Mouse (Mus musculus) kidney, embryonic 14.5 days (tissue): ENCODE measurements around the gene Slc18a3. TPM values are rescaled to one million over a fixed set of nuclear protein-coding genes. Genes with fewer than 3 reads are reported as not detected.

Experiments
- ATAC-seq: fragments of 200-750 bp; cut with Nextera tagmentation; 2 replicates; pipeline ENCODE4 v1.8.0; 2017; ENCODE audit warnings: moderate number of reproducible peaks, mild to moderate bottlenecking, moderate TSS enrichment, moderate library complexity; ENCODE audit not compliant: low FRiP score, low TSS enrichment
- H3K27ac ChIP-seq: fragments of 300-500 bp; sonication (generic); 2 replicates; pipeline ENCODE4 v1.5.1; 2014; ENCODE audit warnings: low read depth, mild to moderate bottlenecking, low read length, moderate library complexity, mixed read lengths
- H3K27me3 ChIP-seq: fragments of 300-500 bp; sonication (generic); 2 replicates; pipeline ENCODE4 v1.6.1; 2014; ENCODE audit warnings: mild to moderate bottlenecking, low read length; ENCODE audit not compliant: control insufficient read depth, insufficient read depth
- H3K36me3 ChIP-seq: fragments of 300-500 bp; sonication (generic); 2 replicates; pipeline ENCODE4 v1.6.1; 2014; ENCODE audit warnings: low read length, mixed read lengths; ENCODE audit not compliant: control insufficient read depth, insufficient read depth
- H3K4me1 ChIP-seq: fragments of 300-500 bp; sonication (generic); 2 replicates; pipeline ENCODE4 v1.6.1; 2014; ENCODE audit warnings: low read length, mixed read lengths; ENCODE audit not compliant: control insufficient read depth, insufficient read depth
- H3K4me2 ChIP-seq: fragments of 300-500 bp; sonication (generic); replicated peaks from 2 replicates; pipeline ENCODE4 v1.6.1; 2014; ENCODE audit warnings: low read depth, mild to moderate bottlenecking, low read length
- H3K4me3 ChIP-seq: fragments of 300-500 bp; sonication (generic); 2 replicates; pipeline ENCODE4 v1.5.1; 2014; ENCODE audit warnings: mild to moderate bottlenecking, low read length
- H3K9ac ChIP-seq: fragments of 300-500 bp; sonication (generic); 2 replicates; pipeline ENCODE4 v1.6.1; 2014; ENCODE audit warnings: low read depth, mild to moderate bottlenecking, low read length, moderate library complexity
- H3K9me3 ChIP-seq: fragments of 300-500 bp; sonication (generic); 2 replicates; pipeline ENCODE4 v1.6.1; 2016; ENCODE audit warnings: low read length; ENCODE audit not compliant: control insufficient read depth
- WGBS: fragments of 180-500 bp; shearing (Covaris S2); extraction: QIAGEN DNeasy Blood & Tissue Kit; methylation state at CpG from one replicate; pipeline ENCODE4 v1.1.7; 2014; 5-methylcytosine and 5-hydroxymethylcytosine counted together
- polyA plus RNA-seq: library from polyadenylated mRNA; unstranded; fragments of >200 nt; fragmentation: Nextera tagmentation; extraction: Ambion mirVana; gene quantifications from 2 replicates; pipeline ENCODE4 v1.2.1, GENCODE M21; 2014

Gene Slc18a3
- polyA plus RNA-seq, 1 experiment from 2014 or later: not detected

- no peaks in the 10 kb centered on the region for H3K36me3 ChIP-seq
- no peaks in the 10 kb centered on the region for H3K27me3 ChIP-seq
- H3K9me3 ChIP-seq: no peaks in the 10 kb centered on the region
- H3K27ac ChIP-seq: no peak overlapping the region
- no peak overlapping the region for H3K9ac ChIP-seq
- peak; percentile 80 for ATAC-seq
- WGBS: 17% methylated on average over 8 of the region's 8 CpGs
- no peak overlapping the region for H3K4me2 ChIP-seq
- no peak overlapping the region for H3K4me3 ChIP-seq
- peaks cover 4% of the 10 kb centered on the region; the same call in 1 of the 2 replicates for H3K4me1 ChIP-seq
Observed at GRCm38 (mm10) chr14:32429030-32429602, 35.5 kb downstream of the Slc18a3 start.

GRCm38 (mm10) chr14:32423946-32424345, 40.7 kb downstream of the Slc18a3 start:
- ATAC-seq: no peak
- H3K36me3 ChIP-seq: no peaks in the 10 kb centered on the region
- no peaks in the 10 kb centered on the region for H3K27me3 ChIP-seq
- no peaks in the 10 kb centered on the region for H3K9me3 ChIP-seq
- no peak overlapping the region for H3K9ac ChIP-seq
- WGBS: 93% methylated on average over 7 of the region's 7 CpGs
- no peak overlapping the region for H3K27ac ChIP-seq
- peaks cover 4% of the 10 kb centered on the region; the same call in 1 of the 2 replicates for H3K4me1 ChIP-seq
- no peak overlapping the region for H3K4me2 ChIP-seq
- H3K4me3 ChIP-seq: no peak overlapping the region

GRCm38 (mm10) chr14:32418747-32419146, 45.9 kb downstream of the Slc18a3 start:
- Histone ChIP-seq H3K4me3 (no peak overlapping the region), H3K27me3 (no peaks in the 10 kb centered on the region), H3K27ac (no peak overlapping the region), H3K4me2 (0 out of 2 replicates have a peak overlapping the region, but pooled peaks have one; percentile 1), H3K4me1 (no peaks in the 10 kb centered on the region), H3K36me3 (no peaks in the 10 kb centered on the region), H3K9me3 (no peaks in the 10 kb centered on the region; the same call in 1 of the 2 replicates), H3K9ac (no peak overlapping the region)
- WGBS: 49% methylated on average over 11 of the region's 11 CpGs
- 0 out of 2 replicates have a peak, but pooled peaks have one; percentile 49 for ATAC-seq

Other genes starting within 250 kb of the Slc18a3 start
- gene Ogdhl, start 142.8 kb downstream of the Slc18a3 start, polyA plus RNA-seq: 8.7 and 11.3 TPM in 2 replicates
- not detected in 2 replicates for gene 1700024G13Rik, start 76.5 kb downstream of the Slc18a3 start, polyA plus RNA-seq
- 0.08 TPM in 1 of 2 replicates, not detected in the other for gene Chat, start 1.1 kb upstream of the Slc18a3 start, polyA plus RNA-seq
- 15.9 and 23.6 TPM in 2 replicates for gene Ercc6, start 48.7 kb upstream of the Slc18a3 start, polyA plus RNA-seq
- gene Prrxl1, start 134.6 kb upstream of the Slc18a3 start, polyA plus RNA-seq: 0.08 TPM in 1 of 2 replicates, not detected in the other
- 0.19 and 0.27 TPM in 2 replicates for gene 3425401B19Rik, start 220.4 kb upstream of the Slc18a3 start, polyA plus RNA-seq